Mouse (Mus musculus): Measurements from ENCODE around the gene Fcf1. TPM values are rescaled to one million over a fixed set of nuclear protein-coding genes. Genes with fewer than 3 reads are reported as not detected.

Gene Fcf1
- total and polyA plus RNA-seq, 2 experiments from 2014 or later: 38.6 to 92.9 TPM

DNA sequence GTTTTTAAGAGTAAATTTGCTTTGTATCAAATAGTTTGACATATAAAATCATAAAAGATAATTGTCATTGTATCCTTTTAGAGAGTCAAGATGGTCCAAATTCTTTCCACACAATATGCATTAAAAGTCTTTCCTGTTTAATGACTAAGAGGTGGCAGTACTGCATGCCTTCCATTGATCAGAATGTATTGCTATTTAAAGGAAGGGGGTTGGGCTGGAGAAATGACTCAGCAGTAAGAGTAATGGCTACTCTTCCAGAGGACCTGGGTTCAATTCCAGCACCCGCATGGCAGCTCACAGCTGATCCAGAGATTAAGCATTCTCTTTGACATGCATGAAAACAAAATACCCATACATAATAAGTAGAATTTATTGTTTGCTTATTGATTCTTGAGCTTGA lies 51.4 kb downstream of the Fcf1 start:
- Histone ChIP-seq H3K9me3 (ENCODE audit: low read length) (no peaks in the 10 kb centered on the region), H3K27me3 (ENCODE audit: insufficient read depth, low read length) (no peaks in the 10 kb centered on the region), H3K27ac (ENCODE audit: low read depth, low read length) (no peak overlapping the region), H3K4me3 (ENCODE audit: low read depth, low read length) (no peak overlapping the region), H3K36me3 (ENCODE audit: insufficient read depth) (no peaks in the 10 kb centered on the region), H3K4me2 (ENCODE audit: low read depth) (no peak overlapping the region), H3K9ac (no peak overlapping the region), H3K4me1 (ENCODE audit: insufficient read depth) (no peaks in the 10 kb centered on the region)
- no peak for TF ChIP-seq CTCF (IDR thresholded peaks at IDR 0.05; ENCODE audit: low read depth)
- DNase-seq (no peak), ATAC-seq (no peak)
- WGBS: 93% methylated on average over 1 of the region's 1 CpGs

GRCm38 (mm10) chr12:85032710-85033109 lies 62.0 kb downstream of the Fcf1 start:
- no peak overlapping the region for H3K4me2 ChIP-seq (ENCODE audit: low read depth)
- H3K27me3 ChIP-seq (ENCODE audit: insufficient read depth, low read length): no peaks in the 10 kb centered on the region
- H3K4me1 ChIP-seq (ENCODE audit: insufficient read depth): no peaks in the 10 kb centered on the region
- no peak overlapping the region for H3K4me3 ChIP-seq (ENCODE audit: low read depth, low read length)
- ATAC-seq (no peak), DNase-seq (peak; percentile 16)
- no peaks in the 10 kb centered on the region for H3K9me3 ChIP-seq (ENCODE audit: low read length)
- peaks cover 33% of the 10 kb centered on the region for H3K36me3 ChIP-seq (ENCODE audit: insufficient read depth)
- WGBS: 95% methylated on average over 2 of the region's 2 CpGs
- TF ChIP-seq CTCF (IDR thresholded peaks at IDR 0.05; ENCODE audit: low read depth): peak; percentile 54
- no peak overlapping the region for H3K9ac ChIP-seq
- H3K27ac ChIP-seq (ENCODE audit: low read depth, low read length): no peak overlapping the region

Other genes with a start within 250 kb of the Fcf1 start
- gene Npc2, start 197.7 kb upstream of the Fcf1 start, total RNA-seq (2014; rRNA removed): 42.5 and 49.8 TPM in 2 replicates
- 56.1 and 64.2 TPM in 2 replicates for gene Npc2, start 197.7 kb upstream of the Fcf1 start, polyA plus RNA-seq (2015; fragmentation: Nextera tagmentation; extraction: Ambion mirVana)
- gene Isca2, start 197.6 kb upstream of the Fcf1 start, total RNA-seq (2014; rRNA removed): 58.8 and 68.1 TPM in 2 replicates
- gene Isca2, start 197.6 kb upstream of the Fcf1 start, polyA plus RNA-seq (2015; fragmentation: Nextera tagmentation; extraction: Ambion mirVana): 112 and 114 TPM in 2 replicates
- gene Ltbp2, start 94.4 kb upstream of the Fcf1 start, total RNA-seq (2014; rRNA removed): 0.76 and 1.2 TPM in 2 replicates
- 0.10 and 0.51 TPM in 2 replicates for gene Ltbp2, start 94.4 kb upstream of the Fcf1 start, polyA plus RNA-seq (2015; fragmentation: Nextera tagmentation; extraction: Ambion mirVana)
- 81.6 and 96.9 TPM in 2 replicates for gene Arel1, start within 50 bp of the Fcf1 start, total RNA-seq (2014; rRNA removed)
- gene Arel1, start within 50 bp of the Fcf1 start, polyA plus RNA-seq (2015; fragmentation: Nextera tagmentation; extraction: Ambion mirVana): 26.5 and 32.8 TPM in 2 replicates
- gene Ylpm1, start 25.4 kb downstream of the Fcf1 start, total RNA-seq (2014; rRNA removed): 51.2 and 59.6 TPM in 2 replicates
- 17.3 and 23.4 TPM in 2 replicates for gene Ylpm1, start 25.4 kb downstream of the Fcf1 start, polyA plus RNA-seq (2015; fragmentation: Nextera tagmentation; extraction: Ambion mirVana)
- 0.23 and 1.4 TPM in 2 replicates for gene Prox2, start 139.9 kb downstream of the Fcf1 start, total RNA-seq (2014; rRNA removed)
- gene Prox2, start 139.9 kb downstream of the Fcf1 start, polyA plus RNA-seq (2015; fragmentation: Nextera tagmentation; extraction: Ambion mirVana): 0.84 and 1.4 TPM in 2 replicates
- gene Dlst, start 139.9 kb downstream of the Fcf1 start, total RNA-seq (2014; rRNA removed): 109 and 121 TPM in 2 replicates
- gene Dlst, start 139.9 kb downstream of the Fcf1 start, polyA plus RNA-seq (2015; fragmentation: Nextera tagmentation; extraction: Ambion mirVana): 80.8 and 92.8 TPM in 2 replicates
- gene Rps6kl1, start 180.4 kb downstream of the Fcf1 start, total RNA-seq (2014; rRNA removed): 32.9 and 33.8 TPM in 2 replicates
- gene Rps6kl1, start 180.4 kb downstream of the Fcf1 start, polyA plus RNA-seq (2015; fragmentation: Nextera tagmentation; extraction: Ambion mirVana): 28.9 and 31.6 TPM in 2 replicates
- 5.3 and 7.8 TPM in 2 replicates for gene Pgf, start 206.9 kb downstream of the Fcf1 start, total RNA-seq (2014; rRNA removed)
- gene Pgf, start 206.9 kb downstream of the Fcf1 start, polyA plus RNA-seq (2015; fragmentation: Nextera tagmentation; extraction: Ambion mirVana): 7.6 and 8.9 TPM in 2 replicates
- 65.5 and 69.0 TPM in 2 replicates for gene Eif2b2, start 248.6 kb downstream of the Fcf1 start, total RNA-seq (2014; rRNA removed)
- 78.3 and 86.9 TPM in 2 replicates for gene Eif2b2, start 248.6 kb downstream of the Fcf1 start, polyA plus RNA-seq (2015; fragmentation: Nextera tagmentation; extraction: Ambion mirVana)

All from forebrain, postnatal 0 days (tissue).